Comparison of ENCODE assay signal across 8 mouse cellular contexts in the genomic region with DNA sequence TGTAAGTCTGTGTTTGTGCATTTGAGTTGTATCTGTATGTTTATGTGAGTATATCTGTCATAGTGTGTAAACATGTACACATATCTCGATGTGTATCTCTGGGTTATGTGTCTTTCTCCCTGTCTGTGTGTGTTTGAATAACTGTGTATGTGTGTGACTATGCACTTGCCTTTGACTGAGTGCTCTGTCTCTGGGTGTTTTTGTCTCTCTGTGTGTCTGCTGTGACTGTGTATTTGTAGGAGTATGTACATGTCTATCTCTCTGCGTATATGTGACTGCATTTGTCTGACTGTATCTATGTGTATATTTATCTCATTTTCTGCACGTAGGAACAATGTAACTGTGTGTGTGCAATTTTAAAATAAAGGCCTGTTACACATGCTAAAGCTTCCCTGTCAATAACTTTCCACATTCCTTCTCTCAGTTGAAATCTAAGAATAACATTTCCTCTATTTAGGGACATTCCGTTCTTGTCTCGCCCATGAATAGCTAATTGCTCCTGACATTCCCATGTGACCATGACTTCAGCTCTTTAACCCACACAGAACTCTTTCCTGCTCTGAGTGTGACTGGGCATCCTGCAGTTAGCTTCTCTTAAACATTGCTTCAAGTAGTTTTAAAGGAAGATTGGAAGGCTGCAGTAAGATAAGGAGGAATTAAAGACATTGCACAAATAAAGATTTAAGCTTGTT.
DNase-seq lines count a peak whose midpoint lies in the region; ATAC-seq and TF ChIP-seq lines count a peak whose summit lies in the region.

No protein-coding gene starts in this region.

- H3K36me3 ChIP-seq in heart, embryonic 11.5 days (ENCODE audit: control insufficient read depth, insufficient read depth, low read length), result no peaks in the 10 kb centered on the region
- H3K36me3 ChIP-seq in lung, postnatal 0 days (ENCODE audit: insufficient read depth, low read length), result no peaks in the 10 kb centered on the region

- no peak overlapping the region for H3K4me2 ChIP-seq in heart, embryonic 11.5 days
- H3K4me2 ChIP-seq in lung, postnatal 0 days (replicated peaks; ENCODE audit: low read depth, low read length), result no peak overlapping the region

- peaks cover 16% of the 10 kb centered on the region for H3K4me1 ChIP-seq in heart, embryonic 11.5 days (ENCODE audit: control insufficient read depth, insufficient read depth, low read length)
- peaks cover 20% of the 10 kb centered on the region; the same call in 1 of the 2 replicates for H3K4me1 ChIP-seq in lung, postnatal 0 days (ENCODE audit: insufficient read depth, low read depth, low read length)

- H3K27me3 ChIP-seq in heart, embryonic 11.5 days (ENCODE audit: control insufficient read depth, insufficient read depth, low read length), result no peaks in the 10 kb centered on the region
- H3K27me3 ChIP-seq in lung, postnatal 0 days (replicated peaks; ENCODE audit: insufficient read depth, low read length), result no peaks in the 10 kb centered on the region

- TF ChIP-seq EP300 in lung, postnatal 0 days (IDR thresholded peaks at IDR 0.05), result peak; percentile 100

- no peak overlapping the region for H3K9ac ChIP-seq in heart, embryonic 11.5 days (ENCODE audit: low read depth, low read length)
- no peak overlapping the region for H3K9ac ChIP-seq in lung, postnatal 0 days (replicated peaks; ENCODE audit: low read depth)

- WGBS in heart, embryonic 11.5 days (ENCODE audit: insufficient replicate concordance), result 33% methylated on average over 5 of the region's 5 CpGs
- WGBS in lung, postnatal 0 days, result 22% methylated on average over 5 of the region's 5 CpGs

- H3K27ac ChIP-seq in heart, embryonic 11.5 days (ENCODE audit: low read depth, low read length), result peak overlapping the region; percentile 77
- peak overlapping the region; percentile 87 for H3K27ac ChIP-seq in lung, postnatal 0 days (ENCODE audit: low read length)

- no peak for TF ChIP-seq CTCF in lung, postnatal 0 days (IDR thresholded peaks at IDR 0.05)

- DNase-seq in layer of hippocampus, adult 9-11 months, result peak; percentile 42
- no peak for DNase-seq in layer of hippocampus, postnatal 36 days
- DNase-seq in brain, adult 2 months (ENCODE audit: low read depth, low spot score), result peak; percentile 57
- DNase-seq in lung, postnatal 0 days (ENCODE audit: low spot score), result peak; percentile 97
- no peak for DNase-seq in T-cell, adult 2 months (ENCODE audit: low spot score)
- DNase-seq in ovary, postnatal 14 days (ENCODE audit: low spot score), result no peak
- no peak for DNase-seq in right cerebral cortex, adult 2 months (ENCODE audit: low spot score in 2 of 2)

- ATAC-seq in heart, embryonic 11.5 days (replicated peaks; ENCODE audit: insufficient number of reproducible peaks, low FRiP score, low TSS enrichment), result peak; percentile 72; the same call in 1 of the 2 replicates
- ATAC-seq in lung, postnatal 0 days, result peak; percentile 99

- no peak overlapping the region for H3K4me3 ChIP-seq in heart, embryonic 11.5 days (ENCODE audit: low read depth, low read length)
- H3K4me3 ChIP-seq in lung, postnatal 0 days (ENCODE audit: low read depth, low read length), result no peak overlapping the region

- H3K9me3 ChIP-seq in heart, embryonic 11.5 days (replicated peaks; ENCODE audit: control insufficient read depth, low read length), result no peaks in the 10 kb centered on the region
- no peaks in the 10 kb centered on the region for H3K9me3 ChIP-seq in lung, postnatal 0 days (ENCODE audit: low read length)

Comparison
In these comparisons a context has a peak if more than half of its experiments do, and no peak if none do; other contexts are left out.
1. DNase-seq: peak in layer of hippocampus, adult 9-11 months (single experiment), brain, adult 2 months (single experiment) and lung, postnatal 0 days (single experiment); none in layer of hippocampus, postnatal 36 days (0 of 2), T-cell, adult 2 months (single experiment), ovary, postnatal 14 days (single experiment) and right cerebral cortex, adult 2 months (0 of 2).